40 mouse cellular contexts compared by ENCODE assay signal in genomic region chr7:47165028-47165427, GRCm38 (mm10). TPM values are rescaled to one million over a fixed set of nuclear protein-coding genes. Genes with fewer than 3 reads are reported as not detected.
"Had no signal": no experiment of that assay in that cellular context is flagged by ENCODE, and none has a peak within 500 bp of the region (broad histone marks: within the 10 kb centered on the region; RNA-seq: fewer than 3 reads in every experiment).

No protein-coding gene starts in this region.

- DNase-seq: gastrocnemius, adult 2 months; gastrocnemius, postnatal 10 days; gastrocnemius, postnatal 25 days; heart, adult 2 months; heart, postnatal 14 days; heart, postnatal 36 days; kidney, adult 11 months; kidney, adult 2 months; kidney, adult 9 months; kidney, postnatal 14 days; kidney, postnatal 36 days; layer of hippocampus, adult 9-11 months; layer of hippocampus, postnatal 36 days; left cerebral cortex, postnatal 4 days had no signal

- ATAC-seq: hindbrain, postnatal 0 days; intestine, embryonic 15.5 days; liver, embryonic 12.5 days had no signal

- H3K4me1 ChIP-seq: heart, embryonic 13.5 days; heart, embryonic 15.5 days; hindbrain, embryonic 13.5 days; hindbrain, embryonic 15.5 days; intestine, embryonic 15.5 days; limb, embryonic 15.5 days; liver, embryonic 12.5 days had no signal

- H3K36me3 ChIP-seq: heart, embryonic 13.5 days; heart, embryonic 15.5 days; hindbrain, embryonic 13.5 days; hindbrain, embryonic 15.5 days; intestine, embryonic 15.5 days; kidney, embryonic 15.5 days; limb, embryonic 13.5 days; limb, embryonic 15.5 days; liver, embryonic 12.5 days had no signal

- H3K4me2 ChIP-seq: heart, embryonic 11.5 days; heart, embryonic 13.5 days; heart, embryonic 15.5 days; hindbrain, embryonic 13.5 days; hindbrain, embryonic 15.5 days; intestine, embryonic 15.5 days; kidney, embryonic 15.5 days; limb, embryonic 13.5 days; limb, embryonic 15.5 days; liver, embryonic 12.5 days had no signal

- H3K4me3 ChIP-seq: gastrocnemius, adult 2 months; heart, adult 2 months; heart, embryonic 13.5 days; heart, embryonic 15.5 days; hindbrain, embryonic 13.5 days; hindbrain, embryonic 15.5 days; intestine, embryonic 15.5 days; kidney, embryonic 15.5 days; limb, embryonic 13.5 days; limb, embryonic 15.5 days; liver, embryonic 12.5 days had no signal

- H3K9ac ChIP-seq: heart, embryonic 13.5 days; heart, embryonic 15.5 days; hindbrain, embryonic 13.5 days; hindbrain, embryonic 15.5 days; intestine, embryonic 15.5 days; kidney, embryonic 15.5 days; limb, embryonic 13.5 days; limb, embryonic 15.5 days; liver, embryonic 12.5 days had no signal

- H3K27me3 ChIP-seq: heart, embryonic 13.5 days; heart, embryonic 15.5 days; hindbrain, embryonic 13.5 days; hindbrain, embryonic 15.5 days; intestine, embryonic 15.5 days; kidney, embryonic 15.5 days; limb, embryonic 13.5 days; limb, embryonic 15.5 days; liver, embryonic 12.5 days had no signal

- H3K9me3 ChIP-seq: heart, embryonic 15.5 days; hindbrain, embryonic 13.5 days; hindbrain, embryonic 15.5 days; intestine, embryonic 15.5 days; kidney, embryonic 15.5 days; limb, embryonic 13.5 days; limb, embryonic 15.5 days; liver, embryonic 12.5 days had no signal

- H3K27ac ChIP-seq: gastrocnemius, adult 2 months; heart, adult 2 months; heart, embryonic 13.5 days; heart, embryonic 15.5 days; hindbrain, embryonic 13.5 days; hindbrain, embryonic 15.5 days; hindbrain, postnatal 0 days; intestine, embryonic 15.5 days; kidney, embryonic 15.5 days; kidney, postnatal 0 days; limb, embryonic 13.5 days; limb, embryonic 15.5 days; liver, embryonic 12.5 days had no signal

RNA-seq across cellular contexts. Expression of gene Ptpn5, which starts 31.5 kb away (rescaled TPM):
- total RNA-seq: gastrocnemius, adult 2 months; gastrocnemius, postnatal 25 days; heart, adult 2 months; heart, postnatal 14 days; heart, postnatal 36 days; hematopoietic stem cell, adult 5-6 weeks; liver, adult 2 months had no signal
- polyA plus RNA-seq: heart, adult 2 months; heart, postnatal 0 days; liver, embryonic 12.5 days had no signal

RNA-seq across cellular contexts. Expression of gene Mrgpra6, which starts 39.7 kb away (rescaled TPM):
- total RNA-seq: gastrocnemius, adult 2 months; gastrocnemius, postnatal 10 days; gastrocnemius, postnatal 25 days; heart, adult 2 months; heart, postnatal 14 days; heart, postnatal 36 days; hematopoietic stem cell, adult 5-6 weeks; hindbrain, postnatal 0 days; layer of hippocampus, adult 18-20 months; layer of hippocampus, adult 8-10 months; layer of hippocampus, postnatal 14 days; layer of hippocampus, postnatal 36 days; left cerebral cortex, adult 18-20 months; left cerebral cortex, adult 8-10 months; left cerebral cortex, postnatal 10 days; left cerebral cortex, postnatal 25 days; left cerebral cortex, postnatal 4 days; liver, adult 2 months had no signal
- polyA plus RNA-seq: gonadal fat pad, adult 2 months; heart, embryonic 11.5 days; heart, embryonic 13.5 days; heart, embryonic 15.5 days; heart, postnatal 0 days; hindbrain, embryonic 11.5 days; hindbrain, embryonic 13.5 days; hindbrain, embryonic 15.5 days; hindbrain, postnatal 0 days; intestine, embryonic 15.5 days; kidney, adult 2 months; kidney, embryonic 15.5 days; kidney, postnatal 0 days; large intestine, adult 2 months; limb, embryonic 11.5 days; limb, embryonic 13.5 days; limb, embryonic 15.5 days; liver, adult 2 months; liver, embryonic 12.5 days had no signal
